Mouse (Mus musculus) cortical plate, adult 2 months (tissue): ENCODE data around the gene Crisp4. TPM values are rescaled to one million over a fixed set of nuclear protein-coding genes. Genes with fewer than 3 reads are reported as not detected.

Experiments used
- H3K27ac ChIP-seq: fragments of 200-500 bp; 2 replicates; pipeline ENCODE4 v1.5.1; 2012; ENCODE audit warnings: low read length, control low read depth, inconsistent platforms; ENCODE audit not compliant: insufficient read depth
- H3K4me1 ChIP-seq: fragments of 200-500 bp; 2 replicates; pipeline ENCODE4 v1.6.1; 2011; ENCODE audit warnings: low read length; ENCODE audit not compliant: control insufficient read depth, insufficient read depth
- H3K4me3 ChIP-seq: fragments of 200-500 bp; 2 replicates; pipeline ENCODE4 v1.5.1; 2011; ENCODE audit warnings: mild to moderate bottlenecking, low read length, control low read depth; ENCODE audit not compliant: insufficient read depth
- CTCF ChIP-seq: fragments of 200-500 bp; IDR thresholded peaks from 2 replicates; pipeline ENCODE4 v1.5.1; 2011; ENCODE audit warnings: mild to moderate bottlenecking, control low read depth, low read length; ENCODE audit not compliant: insufficient read depth; ENCODE audit errors: extremely low read depth
- POLR2A ChIP-seq: fragments of 200-500 bp; IDR thresholded peaks from 2 replicates; pipeline ENCODE4 v1.6.1; 2011; ENCODE audit warnings: mild to moderate bottlenecking, low read length, control low read depth; ENCODE audit not compliant: insufficient read depth; ENCODE audit errors: extremely low read depth
- polyA plus RNA-seq: library from polyadenylated mRNA; depleted of rRNA; stranded (reverse); fragments of >200 nt; gene quantifications from 2 replicates; pipeline ENCODE4 v1.2.3, GENCODE M21; 2012; rRNA removed

The Crisp4 gene
- polyA plus RNA-seq, 1 experiment, result not detected

GRCm38 (mm10) chr1:18106720-18107355 lies 38.9 kb downstream of the Crisp4 start:
- no peak overlapping the region for H3K27ac ChIP-seq
- no peak overlapping the region for H3K4me3 ChIP-seq
- H3K4me1 ChIP-seq, result no peaks in the 10 kb centered on the region
- TF ChIP-seq POLR2A (no peak), CTCF (0 out of 2 replicates have a peak, but pooled peaks have one; percentile 14)

- H3K27ac ChIP-seq, result no peak overlapping the region
Observed at GRCm38 (mm10) chr1:18105866-18106529, 39.7 kb downstream of the Crisp4 start.

DNA sequence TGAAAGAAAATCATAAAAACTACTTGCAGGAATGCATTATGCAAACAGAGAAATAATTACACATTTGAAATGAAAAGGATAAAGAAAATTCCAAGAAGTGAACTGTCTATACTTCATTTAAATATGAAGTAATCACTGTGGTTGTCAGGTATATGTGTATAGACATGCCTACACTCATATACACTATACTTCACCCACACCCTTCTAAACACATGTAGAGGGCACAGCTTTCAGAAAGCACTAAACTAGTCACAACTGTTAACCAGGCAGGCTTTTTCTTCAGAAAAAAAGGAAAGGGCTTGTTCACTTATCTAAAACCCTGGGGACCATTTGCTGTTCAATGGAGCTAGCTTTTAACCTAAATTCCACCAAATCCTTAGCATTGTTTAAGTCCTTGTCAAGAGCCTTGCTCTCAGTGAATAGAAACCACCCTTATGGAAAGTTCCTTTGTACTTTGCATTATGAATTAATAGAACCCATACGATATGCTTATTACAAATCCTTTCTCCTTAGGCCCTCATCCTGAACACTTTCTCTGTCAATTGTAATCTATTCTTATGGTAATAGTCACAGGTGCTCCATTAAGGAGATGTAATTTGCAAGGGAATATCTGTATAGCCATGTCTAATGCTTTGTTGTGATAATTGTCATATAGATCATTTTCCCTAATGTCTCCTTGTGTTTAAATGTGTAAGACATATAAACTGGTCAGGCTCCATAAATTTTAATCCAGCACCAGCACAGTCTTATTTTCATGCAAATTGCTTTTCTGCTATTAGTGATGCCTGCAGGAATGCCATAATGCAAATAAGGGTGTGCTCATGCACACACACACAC lies 40.5 kb downstream of the Crisp4 start:
- Histone ChIP-seq H3K4me3 (no peak overlapping the region), H3K27ac (no peak overlapping the region), H3K4me1 (no peaks in the 10 kb centered on the region)
- TF ChIP-seq POLR2A (no peak), CTCF (no peak)

More at GRCm38 (mm10) chr1:18105866-18106529, 39.7 kb downstream of the Crisp4 start:
- H3K4me3 ChIP-seq, result no peak overlapping the region
- TF ChIP-seq POLR2A (no peak), CTCF (no peak)
- no peaks in the 10 kb centered on the region for H3K4me1 ChIP-seq

Other genes starting within 250 kb of the Crisp4 start
- not detected in 2 replicates for gene Defb18, start 91.5 kb upstream of the Crisp4 start, polyA plus RNA-seq
- not detected in 2 replicates for gene Defb41, start 119.2 kb upstream of the Crisp4 start, polyA plus RNA-seq